Mouse (Mus musculus): Measurements from ENCODE around the gene Ube2j2. TPM values are rescaled to one million over a fixed set of nuclear protein-coding genes. Genes with fewer than 3 reads are reported as not detected.

The Ube2j2 gene
- polyA plus RNA-seq, 1 experiment, result not detected

DNA sequence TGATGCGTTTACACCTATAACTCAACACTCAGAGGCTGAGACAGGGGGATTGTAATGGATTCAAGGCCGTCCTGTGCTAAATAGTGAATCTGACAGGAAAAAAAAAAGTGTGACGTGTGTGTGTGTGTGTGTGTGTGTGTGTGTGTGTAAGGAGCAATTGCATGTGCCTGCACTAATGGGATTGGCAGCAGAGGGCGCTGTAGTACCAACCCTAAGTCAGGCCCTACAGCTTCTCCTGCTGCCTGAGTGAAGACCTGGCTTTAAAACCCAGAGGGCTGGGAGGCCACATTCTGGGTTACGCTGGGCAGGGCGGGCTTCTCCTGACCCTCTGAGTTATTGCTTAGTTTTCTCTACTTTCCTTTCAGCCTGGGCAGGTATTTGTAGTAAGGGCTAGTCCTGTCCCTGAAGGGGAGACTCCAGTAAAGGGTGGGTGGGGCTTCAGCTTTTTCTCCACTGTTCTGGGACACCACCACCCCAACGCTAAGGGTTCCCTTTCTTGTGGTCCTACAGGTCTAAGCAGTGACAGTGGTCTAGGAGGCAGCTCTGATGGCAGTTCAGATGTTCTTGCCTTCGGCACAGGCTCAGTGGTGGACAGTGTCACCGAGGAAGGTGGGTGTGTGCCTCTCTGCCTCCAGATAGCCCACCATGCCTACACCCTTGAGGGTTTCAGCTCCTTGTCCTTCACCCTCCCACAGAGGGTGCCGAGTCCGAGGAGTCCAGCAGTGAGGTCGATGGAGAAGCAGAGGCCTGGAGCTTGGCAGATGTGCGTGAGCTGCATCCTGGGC lies 39.1 kb upstream of the Ube2j2 start:
- 89% methylated on average over 13 of the region's 13 CpGs for WGBS
- H3K4me3 ChIP-seq (ENCODE audit: insufficient read depth, low read depth, low read length), result no peak overlapping the region
- H3K27ac ChIP-seq (ENCODE audit: insufficient read depth, low read depth, low read length), result no peak overlapping the region
- TF ChIP-seq POLR2A (IDR thresholded peaks at IDR 0.05; ENCODE audit: insufficient read depth, low read depth, low read length) (no peak), CTCF (IDR thresholded peaks at IDR 0.05; ENCODE audit: insufficient read depth, low read depth, low read length) (no peak)
- peaks cover 7% of the 10 kb centered on the region; the same call in 1 of the 2 replicates for H3K4me1 ChIP-seq (ENCODE audit: control insufficient read depth, insufficient read depth, low read length)

DNA sequence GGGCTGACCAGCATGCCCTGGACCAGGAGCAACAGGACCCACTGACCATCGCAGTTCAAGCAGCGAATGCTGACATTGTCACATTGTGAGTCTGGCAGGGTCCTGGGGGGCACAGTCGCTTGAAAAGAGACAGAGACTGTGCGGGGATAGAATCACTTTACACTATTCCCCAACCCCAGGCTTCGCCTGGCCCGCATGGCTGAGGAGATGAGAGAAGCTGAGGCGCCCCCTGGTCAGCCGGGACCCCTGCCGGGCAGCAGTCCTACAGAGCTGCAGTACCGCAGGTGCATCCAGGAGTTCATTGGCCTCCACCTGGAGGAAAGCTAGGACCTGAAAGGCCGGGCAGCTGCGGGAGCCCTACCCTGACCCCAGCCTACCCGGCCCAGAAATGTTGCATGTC lies 38.0 kb upstream of the Ube2j2 start:
- Histone ChIP-seq H3K4me1 (ENCODE audit: control insufficient read depth, insufficient read depth, low read length) (peaks cover 7% of the 10 kb centered on the region; the same call in 1 of the 2 replicates), H3K4me3 (ENCODE audit: insufficient read depth, low read depth, low read length) (no peak overlapping the region), H3K27ac (ENCODE audit: insufficient read depth, low read depth, low read length) (no peak overlapping the region)
- 87% methylated on average over 13 of the region's 13 CpGs for WGBS
- TF ChIP-seq POLR2A (IDR thresholded peaks at IDR 0.05; ENCODE audit: insufficient read depth, low read depth, low read length), result no peak
- TF ChIP-seq CTCF (IDR thresholded peaks at IDR 0.05; ENCODE audit: insufficient read depth, low read depth, low read length), result no peak

DNA sequence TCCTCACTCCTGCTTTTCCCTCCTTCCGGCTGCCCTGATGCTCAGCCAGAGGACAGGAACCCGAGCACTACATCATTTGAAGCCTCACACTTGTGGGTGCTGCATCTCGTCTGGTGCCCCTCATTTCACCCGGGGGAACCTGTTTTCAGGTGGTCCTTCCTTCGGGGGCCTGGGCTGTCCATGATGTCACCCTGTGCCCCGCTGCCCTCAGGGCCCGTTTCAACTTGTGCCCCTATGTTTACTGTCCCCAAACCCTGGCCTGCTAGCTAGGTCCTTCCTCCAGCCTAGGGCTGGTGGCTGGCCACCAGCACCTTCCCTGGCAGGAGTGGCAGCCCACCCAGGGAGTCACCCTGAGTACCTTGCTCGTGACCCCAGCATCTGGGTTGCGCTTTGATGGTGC lies 37.5 kb upstream of the Ube2j2 start:
- no peak overlapping the region for H3K4me3 ChIP-seq (ENCODE audit: insufficient read depth, low read depth, low read length)
- H3K27ac ChIP-seq (ENCODE audit: insufficient read depth, low read depth, low read length), result no peak overlapping the region
- TF ChIP-seq CTCF (IDR thresholded peaks at IDR 0.05; ENCODE audit: insufficient read depth, low read depth, low read length), result no peak
- TF ChIP-seq POLR2A (IDR thresholded peaks at IDR 0.05; ENCODE audit: insufficient read depth, low read depth, low read length), result no peak
- peaks cover 4% of the 10 kb centered on the region; the same call in 1 of the 2 replicates for H3K4me1 ChIP-seq (ENCODE audit: control insufficient read depth, insufficient read depth, low read length)
- WGBS, result 87% methylated on average over 9 of the region's 9 CpGs

DNA sequence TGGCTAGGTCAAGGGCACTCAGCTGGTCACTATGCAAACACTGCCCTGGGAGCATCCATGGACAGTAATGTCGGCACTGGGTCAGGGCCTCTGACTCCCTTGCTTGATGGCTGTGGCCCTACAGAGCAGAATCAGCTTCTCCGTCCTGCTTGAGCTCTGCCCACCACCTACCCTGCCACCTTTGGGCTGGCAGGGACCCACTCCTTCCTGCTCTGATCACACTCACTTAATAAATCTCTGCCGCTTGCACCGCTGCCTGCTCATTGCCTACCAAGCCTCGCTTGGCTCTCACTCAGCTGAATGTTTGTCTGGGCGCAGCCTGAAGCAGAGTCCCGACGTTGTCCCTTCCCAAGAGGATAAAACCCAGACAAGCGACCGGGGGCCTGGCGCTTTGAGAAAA lies 36.6 kb upstream of the Ube2j2 start:
- H3K27ac ChIP-seq (ENCODE audit: insufficient read depth, low read depth, low read length), result no peak overlapping the region
- no peak overlapping the region for H3K4me3 ChIP-seq (ENCODE audit: insufficient read depth, low read depth, low read length)
- H3K4me1 ChIP-seq (ENCODE audit: control insufficient read depth, insufficient read depth, low read length), result no peaks in the 10 kb centered on the region
- TF ChIP-seq POLR2A (IDR thresholded peaks at IDR 0.05; ENCODE audit: insufficient read depth, low read depth, low read length), result no peak
- TF ChIP-seq CTCF (IDR thresholded peaks at IDR 0.05; ENCODE audit: insufficient read depth, low read depth, low read length), result no peak
- WGBS, result 78% methylated on average over 11 of the region's 11 CpGs

DNA sequence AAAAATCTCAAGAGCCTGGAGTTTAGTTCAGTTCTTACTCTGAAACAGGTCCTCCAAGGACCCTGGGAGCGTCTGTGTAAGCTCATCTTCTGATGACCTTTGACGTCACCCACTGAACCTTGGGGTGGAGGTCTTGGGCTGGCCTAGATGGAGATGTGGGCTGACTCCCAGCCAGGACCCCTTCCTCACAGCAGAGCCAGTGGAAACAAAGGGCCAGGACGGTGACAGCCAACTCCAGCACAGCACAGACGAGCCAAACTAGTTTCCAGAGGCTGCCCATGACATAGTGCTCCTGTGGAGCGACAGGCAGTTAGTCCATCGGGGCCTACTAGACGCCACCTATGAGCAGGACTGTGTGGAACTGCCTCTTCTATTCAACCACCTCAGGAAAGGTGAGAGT lies 35.4 kb upstream of the Ube2j2 start:
- WGBS, result 73% methylated on average over 7 of the region's 7 CpGs
- no peak for TF ChIP-seq CTCF (IDR thresholded peaks at IDR 0.05; ENCODE audit: insufficient read depth, low read depth, low read length)
- TF ChIP-seq POLR2A (IDR thresholded peaks at IDR 0.05; ENCODE audit: insufficient read depth, low read depth, low read length), result no peak
- H3K27ac ChIP-seq (ENCODE audit: insufficient read depth, low read depth, low read length), result no peak overlapping the region

DNA sequence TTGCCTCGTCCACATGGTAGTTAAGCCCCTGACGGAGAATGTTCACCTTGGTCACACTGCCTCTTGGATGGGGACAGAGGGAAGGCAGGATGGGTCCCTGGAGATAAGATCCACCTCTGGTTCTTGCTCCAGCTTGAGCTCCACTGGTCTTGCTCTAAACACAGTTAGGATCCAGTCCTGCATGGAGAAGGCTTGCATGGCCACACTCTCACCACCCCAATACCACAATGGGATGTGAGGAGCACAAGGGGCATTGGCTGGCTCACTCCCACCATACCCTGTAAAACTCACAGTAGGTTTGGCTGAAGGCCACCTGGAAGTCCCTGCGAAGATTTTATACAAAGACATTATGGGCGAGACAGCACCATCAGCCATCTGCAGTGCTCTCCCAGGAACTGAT lies 34.9 kb upstream of the Ube2j2 start:
- no peak for TF ChIP-seq POLR2A (IDR thresholded peaks at IDR 0.05; ENCODE audit: insufficient read depth, low read depth, low read length)
- TF ChIP-seq CTCF (IDR thresholded peaks at IDR 0.05; ENCODE audit: insufficient read depth, low read depth, low read length), result no peak
- H3K27ac ChIP-seq (ENCODE audit: insufficient read depth, low read depth, low read length), result no peak overlapping the region
- 86% methylated on average over 4 of the region's 4 CpGs for WGBS

More for the DNA sequence above, 35.4 kb upstream of the Ube2j2 start:
- H3K4me1 ChIP-seq (ENCODE audit: control insufficient read depth, insufficient read depth, low read length), result no peaks in the 10 kb centered on the region
- H3K4me3 ChIP-seq (ENCODE audit: insufficient read depth, low read depth, low read length), result no peak overlapping the region

DNA sequence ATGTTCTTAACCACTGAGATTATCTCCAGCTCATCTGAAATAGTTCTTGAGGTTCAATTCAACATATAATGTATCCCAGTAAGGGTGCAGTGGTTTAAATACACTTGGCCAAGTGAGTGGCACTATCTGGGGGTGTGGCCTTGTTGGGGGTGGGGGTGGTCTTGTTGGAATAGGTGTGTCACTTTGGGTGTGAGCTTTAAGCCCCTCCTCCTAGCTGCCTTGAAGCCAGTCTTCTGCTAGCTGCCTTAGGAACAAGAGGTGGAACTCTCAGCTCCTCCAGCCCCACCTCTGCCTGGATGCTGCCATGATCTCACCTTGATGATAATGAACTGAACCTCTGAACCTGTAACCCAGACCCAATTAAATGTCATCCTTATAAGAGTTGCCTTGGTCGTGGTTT lies 11.6 kb upstream of the Ube2j2 start:
- H3K4me1 ChIP-seq (ENCODE audit: control insufficient read depth, insufficient read depth, low read length), result no peaks in the 10 kb centered on the region
- 74% methylated on average over 1 of the region's 1 CpGs for WGBS
- TF ChIP-seq CTCF (IDR thresholded peaks at IDR 0.05; ENCODE audit: insufficient read depth, low read depth, low read length) (no peak), POLR2A (IDR thresholded peaks at IDR 0.05; ENCODE audit: insufficient read depth, low read depth, low read length) (no peak)
- no peak overlapping the region for H3K27ac ChIP-seq (ENCODE audit: insufficient read depth, low read depth, low read length)
- H3K4me3 ChIP-seq (ENCODE audit: insufficient read depth, low read depth, low read length), result no peak overlapping the region

More for the DNA sequence above, 34.9 kb upstream of the Ube2j2 start:
- H3K4me1 ChIP-seq (ENCODE audit: control insufficient read depth, insufficient read depth, low read length), result no peaks in the 10 kb centered on the region
- H3K4me3 ChIP-seq (ENCODE audit: insufficient read depth, low read depth, low read length), result no peak overlapping the region

DNA sequence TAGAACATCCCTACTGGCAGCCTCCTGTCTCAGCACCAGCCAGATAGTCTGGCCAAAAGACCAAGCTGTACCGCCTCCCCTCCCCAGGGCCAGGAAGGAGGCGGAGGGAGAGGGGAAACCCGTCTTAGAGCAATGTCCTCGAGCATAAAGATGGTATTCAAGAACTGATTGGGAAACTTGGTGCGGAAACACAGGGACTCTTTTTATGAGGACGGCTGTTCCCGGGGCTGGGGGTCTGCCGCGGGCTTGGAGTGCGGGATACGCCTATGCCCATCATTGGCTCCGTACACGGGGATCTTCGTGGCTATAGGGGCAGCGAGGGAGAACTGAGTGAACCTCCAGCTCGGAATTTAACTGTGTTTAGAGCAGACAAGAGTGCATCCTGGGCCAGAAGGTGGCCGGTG lies 580 bp upstream of the Ube2j2 start:
- under 1% methylated on average over 17 of the region's 17 CpGs for WGBS
- H3K4me1 ChIP-seq (ENCODE audit: control insufficient read depth, insufficient read depth, low read length), result peaks cover 10% of the 10 kb centered on the region
- H3K4me3 ChIP-seq (ENCODE audit: insufficient read depth, low read depth, low read length), result peak overlapping the region; percentile 76
- no peak for TF ChIP-seq POLR2A (IDR thresholded peaks at IDR 0.05; ENCODE audit: insufficient read depth, low read depth, low read length)
- TF ChIP-seq CTCF (IDR thresholded peaks at IDR 0.05; ENCODE audit: insufficient read depth, low read depth, low read length), result no peak
- peak overlapping the region; percentile 38 for H3K27ac ChIP-seq (ENCODE audit: insufficient read depth, low read depth, low read length)

DNA sequence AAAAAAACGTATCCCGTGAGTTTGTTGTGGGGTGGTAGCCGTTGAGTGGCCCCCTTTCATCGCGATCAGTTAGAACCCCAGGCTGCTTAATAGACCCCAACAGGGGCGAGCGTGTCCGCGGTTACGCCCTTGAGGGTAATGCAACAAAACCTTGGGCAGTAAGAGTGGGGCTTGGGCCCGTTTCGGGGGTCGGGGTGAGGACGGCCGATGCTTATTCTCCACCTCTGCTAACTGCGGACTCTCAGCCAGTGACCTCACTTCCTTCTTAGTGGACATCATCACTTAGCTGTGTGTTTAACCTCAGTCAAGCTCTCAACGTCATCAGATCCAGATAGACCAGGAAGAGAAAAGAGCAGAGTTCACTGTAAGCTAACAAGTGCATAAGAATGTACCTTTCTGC lies 640 bp downstream of the Ube2j2 start:
- TF ChIP-seq CTCF (IDR thresholded peaks at IDR 0.05; ENCODE audit: insufficient read depth, low read depth, low read length) (no peak), POLR2A (IDR thresholded peaks at IDR 0.05; ENCODE audit: insufficient read depth, low read depth, low read length) (no peak)
- 0% methylated on average over 17 of the region's 17 CpGs for WGBS
- H3K27ac ChIP-seq (ENCODE audit: insufficient read depth, low read depth, low read length), result no peak overlapping the region

More for the DNA sequence above, 640 bp downstream of the Ube2j2 start:
- peaks cover 10% of the 10 kb centered on the region for H3K4me1 ChIP-seq (ENCODE audit: control insufficient read depth, insufficient read depth, low read length)
- peak overlapping the region; percentile 76 for H3K4me3 ChIP-seq (ENCODE audit: insufficient read depth, low read depth, low read length)
